Mouse (Mus musculus): ENCODE results near the gene Rnh1.

GRCm38 (mm10) chr7:141213605-141214235 lies 41.1 kb upstream of the Rnh1 start, which contains the start of gene Lmntd2:
- TF ChIP-seq USF2 (IDR thresholded peaks at IDR 0.05; ENCODE audit: borderline replicate concordance in 1 of 2, insufficient read depth in 1 of 2, low read depth in 1 of 2, low read length in 2 of 2) (no peak), CTCF (IDR thresholded peaks at IDR 0.05 in 2 of 3, conservative IDR thresholded peaks at IDR 0.05 in 1 of 3; ENCODE audit: control insufficient read depth in 1 of 3, insufficient read depth in 1 of 3, low read depth in 2 of 3, low read length in 3 of 3, poor library complexity in 1 of 3, severe bottlenecking in 1 of 3) (no peak), JUND (IDR thresholded peaks at IDR 0.05; ENCODE audit: low read depth, low read length) (no peak), UBTF (IDR thresholded peaks at IDR 0.05; ENCODE audit: borderline replicate concordance, insufficient read depth, low read depth, low read length) (no peak), POLR2A (IDR thresholded peaks at IDR 0.05; ENCODE audit: control insufficient read depth in 1 of 2, insufficient read depth in 1 of 2, low read depth in 1 of 2, low read length in 2 of 2, poor library complexity in 1 of 2) (no peak), MYC (IDR thresholded peaks at IDR 0.05; ENCODE audit: low read depth, low read length) (no peak), MAFK (IDR thresholded peaks at IDR 0.05; ENCODE audit: borderline replicate concordance, low read depth, low read length) (no peak), TCF12 (IDR thresholded peaks at IDR 0.05; ENCODE audit: low read depth, low read length) (no peak)

All from MEL (cell line).